Mouse (Mus musculus) lung, adult 18-20 months (tissue): ENCODE results near the gene Corin.

Source experiments
- DNase-seq, 2 experiments: peaks; one replicate each; pipeline ENCODE4 v3.0.0; 2022; ENCODE audit warnings: mixed read lengths in 2 of 2

Corin gene

DNA sequence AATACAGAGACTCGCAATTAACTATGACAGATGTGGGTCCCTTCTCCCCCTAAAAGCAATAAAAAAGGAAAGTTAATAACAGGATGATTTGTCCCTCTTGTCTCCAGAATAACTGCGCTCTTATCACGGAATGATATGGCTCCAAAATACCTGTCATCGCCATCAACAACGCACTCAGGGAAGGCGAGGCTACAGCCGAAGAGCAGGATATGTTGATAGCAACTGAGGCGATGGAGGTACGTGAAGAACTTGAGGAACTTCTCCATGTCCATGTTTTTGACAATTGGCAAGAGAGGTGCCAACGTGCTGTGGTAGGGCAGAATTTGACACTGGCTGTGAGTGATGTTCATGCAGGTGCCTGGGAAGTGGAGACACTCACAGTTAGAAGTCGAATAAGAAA, 69.2 kb downstream of the Corin start:
- no peak for DNase-seq

DNA sequence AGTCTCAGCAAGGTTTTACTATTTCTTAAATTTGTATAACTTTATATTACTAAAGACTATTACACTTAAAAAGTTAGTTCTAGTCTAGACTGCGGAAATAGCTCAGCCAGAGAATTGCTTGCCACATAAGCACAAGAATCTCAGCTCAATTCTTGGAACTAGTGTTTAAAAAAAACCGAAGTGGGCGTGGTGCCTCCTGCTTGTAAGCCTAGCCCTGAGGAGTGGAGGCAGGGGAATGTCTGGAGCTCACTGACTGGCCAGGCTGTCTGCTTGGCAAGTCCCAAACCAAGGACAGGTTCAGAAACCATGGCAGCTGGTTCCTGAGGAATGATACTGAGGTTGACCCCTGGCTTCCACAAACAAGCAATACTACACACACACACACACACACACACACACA, 72.4 kb downstream of the Corin start:
- no peak for DNase-seq

DNA sequence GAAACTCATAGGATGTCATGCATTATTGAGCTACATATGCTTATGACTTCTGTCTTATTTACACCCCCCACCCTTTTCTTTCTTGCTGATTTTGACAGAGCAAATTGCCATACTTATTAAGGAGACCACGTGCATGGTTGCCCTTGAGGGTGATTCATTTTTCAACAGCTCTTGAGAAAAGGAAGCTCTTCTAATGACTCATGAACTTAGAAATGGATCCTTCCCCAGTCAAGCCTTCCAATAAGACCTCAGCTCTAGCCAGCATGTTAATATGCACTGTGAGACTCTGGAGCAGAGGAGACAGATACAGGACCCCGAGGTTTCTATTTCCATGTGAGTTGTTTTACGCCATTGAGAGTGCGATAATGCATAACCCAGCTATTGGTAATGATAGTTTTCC, 76.7 kb downstream of the Corin start:
- DNase-seq, result no peak

DNA sequence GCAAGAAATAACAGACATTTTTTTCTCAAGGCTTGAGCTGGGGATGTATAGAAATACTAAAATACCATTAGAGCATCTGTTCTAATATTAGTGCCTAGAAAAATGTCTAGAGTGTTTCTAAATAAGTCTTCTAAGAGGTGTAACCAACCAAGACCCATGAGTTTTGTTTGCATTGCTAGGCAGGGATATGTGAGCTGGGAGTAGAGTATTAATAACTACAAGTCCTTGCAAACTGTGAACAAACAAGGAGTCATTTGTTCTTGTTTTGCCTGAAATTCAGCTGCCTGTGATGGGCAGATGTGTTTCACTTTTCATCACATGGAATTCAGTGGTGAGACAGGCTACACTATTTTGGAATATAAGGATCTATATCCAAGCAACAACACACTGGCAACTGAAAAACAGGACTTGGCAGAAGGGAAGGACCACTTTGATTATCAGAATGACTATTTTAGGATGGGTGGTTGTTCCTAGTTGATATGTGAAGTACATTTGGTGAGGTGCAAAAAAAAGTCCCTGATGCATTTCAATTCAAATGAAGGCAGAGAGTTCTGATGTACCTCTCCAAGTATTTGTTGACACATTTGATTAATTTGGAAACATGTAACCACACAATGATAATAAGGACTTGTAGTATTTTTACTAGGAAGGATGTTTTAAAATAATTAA, 78.8 kb downstream of the Corin start:
- no peak for DNase-seq

DNA sequence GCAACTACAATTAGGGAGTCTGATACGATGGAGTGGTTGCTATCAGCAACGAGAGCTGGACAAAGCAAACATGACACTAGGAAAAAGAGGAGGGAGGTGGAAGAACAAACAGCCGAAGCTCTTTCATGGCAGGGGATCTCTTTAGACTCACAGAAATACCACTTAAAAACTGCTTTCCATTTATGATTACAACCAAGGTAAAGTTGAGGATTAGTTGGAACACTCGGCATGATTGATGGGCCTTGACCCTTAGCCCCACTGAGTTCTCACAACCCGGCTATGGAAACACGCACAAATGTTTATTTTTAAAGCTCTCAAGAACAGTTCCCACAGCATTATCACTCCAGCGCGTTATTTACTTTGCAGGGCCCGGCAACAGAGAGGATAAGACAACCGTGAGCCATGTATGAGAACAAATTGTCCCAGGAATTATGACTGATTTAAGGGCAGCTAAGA, 92.4 kb downstream of the Corin start:
- DNase-seq, result peak; percentile 18 to 50

DNA sequence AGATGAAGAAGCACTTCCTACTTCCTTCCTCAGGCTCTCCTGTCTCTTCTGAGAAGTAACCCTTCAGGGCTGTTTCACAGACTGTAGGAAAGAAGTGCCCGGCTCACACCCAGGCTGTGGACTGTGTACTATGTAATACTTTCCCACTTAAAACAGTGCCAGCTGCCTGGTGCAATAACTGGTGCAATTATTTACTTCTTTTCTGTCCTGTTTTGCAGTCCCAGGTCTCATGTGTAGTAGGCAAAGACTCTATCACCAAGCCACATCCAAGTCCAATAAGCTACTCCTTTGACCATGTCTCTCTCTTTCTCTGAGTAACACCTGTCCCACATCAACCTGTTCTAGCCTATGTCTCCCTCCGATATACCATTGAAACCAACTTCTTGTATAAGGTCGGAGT, 93.4 kb downstream of the Corin start:
- no peak for DNase-seq

DNA sequence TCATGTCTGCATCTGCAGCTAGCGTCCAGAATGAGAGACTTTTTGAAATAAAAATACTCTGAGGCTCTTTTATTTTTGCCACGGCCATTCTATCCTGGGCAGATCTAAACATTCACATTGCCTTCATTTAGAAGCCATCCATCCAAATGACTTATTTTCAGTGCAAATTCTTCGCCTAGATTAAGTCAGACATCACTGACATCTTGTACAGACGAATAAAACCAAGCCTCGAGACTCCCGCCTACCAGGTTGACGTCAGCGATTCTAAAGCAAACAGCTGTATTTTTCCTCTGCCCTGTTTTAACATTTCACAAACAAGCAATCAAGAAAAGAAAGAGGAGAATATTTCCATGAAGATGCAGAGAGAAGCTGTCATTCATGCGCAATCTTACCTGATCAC, 100.9 kb downstream of the Corin start:
- DNase-seq, result no peak

DNA sequence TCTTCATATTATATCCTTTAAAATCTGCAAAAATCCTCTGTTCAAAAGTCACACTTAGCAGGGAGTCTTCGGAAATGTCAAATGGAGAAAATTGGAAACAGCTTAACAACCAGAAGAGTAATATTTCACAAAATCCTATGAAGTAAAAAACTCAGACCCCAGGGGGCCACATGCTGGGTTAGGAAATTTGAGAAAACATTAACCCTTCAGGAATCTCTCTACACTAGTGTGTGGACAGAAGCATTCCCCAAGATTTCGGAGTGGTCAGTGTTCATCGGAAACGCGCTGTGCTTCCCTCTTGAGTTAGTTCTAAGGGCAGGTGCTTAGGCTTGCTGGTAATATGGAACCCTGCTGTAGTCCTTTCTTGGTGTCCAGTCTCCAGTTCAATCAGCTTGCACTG, 101.4 kb downstream of the Corin start:
- DNase-seq, result no peak

DNA sequence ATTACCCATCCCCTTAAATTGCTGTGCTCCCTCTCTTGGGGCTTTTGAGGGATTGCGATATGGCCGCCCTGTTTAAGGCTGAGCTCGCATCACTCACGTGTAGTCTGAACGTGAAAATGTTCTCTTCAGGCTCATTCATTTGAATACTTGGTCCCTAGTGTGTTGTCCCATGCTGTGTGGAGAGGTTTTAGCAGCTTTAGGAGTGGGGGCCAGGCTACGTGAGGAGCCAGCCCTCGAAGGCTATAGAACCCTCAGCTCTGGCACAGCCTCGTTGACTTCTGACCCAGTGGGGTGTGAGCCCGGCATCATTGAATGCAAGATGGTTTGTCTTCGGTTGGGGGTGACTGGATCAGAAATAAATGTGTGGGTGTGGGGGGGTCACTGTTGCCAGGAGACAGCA, 102.5 kb downstream of the Corin start:
- no peak for DNase-seq

DNA sequence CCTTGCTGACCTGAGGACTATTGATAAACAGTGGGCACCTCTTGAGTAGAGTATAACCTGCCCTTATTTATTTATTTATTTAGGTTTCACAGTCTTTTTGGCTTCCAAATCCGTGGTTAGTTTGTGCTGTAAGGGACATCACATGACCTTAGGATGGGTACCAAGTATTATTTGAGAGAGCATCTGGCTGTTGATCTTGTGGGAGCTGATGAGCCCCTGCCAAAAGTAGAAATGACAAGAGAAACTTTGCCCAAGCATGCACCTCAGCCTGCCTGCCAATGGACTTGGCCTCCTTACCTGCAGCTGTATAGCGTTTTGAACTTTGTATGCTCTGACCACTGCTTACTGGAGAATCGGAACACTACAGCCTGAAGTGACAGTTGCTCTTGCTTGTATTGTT, 103.0 kb downstream of the Corin start:
- no peak for DNase-seq

DNA sequence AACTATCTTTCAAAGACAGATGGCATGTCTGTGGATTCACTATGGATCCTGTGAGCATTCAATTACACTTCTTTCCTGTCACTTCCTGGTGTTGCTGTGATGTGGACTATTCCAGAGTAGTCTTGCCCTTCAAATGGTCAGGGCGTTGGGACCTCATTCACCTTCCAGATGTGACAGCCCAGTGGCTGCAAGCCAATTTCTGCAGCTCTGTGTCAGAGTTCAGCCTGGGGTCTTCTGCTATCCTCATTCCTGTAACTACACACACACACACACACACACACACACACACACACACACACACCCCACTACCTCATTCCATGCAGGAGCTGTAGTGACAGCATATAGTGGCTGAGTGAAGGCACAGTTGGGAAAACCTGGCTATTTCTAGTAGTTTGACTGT, 122.1 kb downstream of the Corin start:
- DNase-seq, result no peak

DNA sequence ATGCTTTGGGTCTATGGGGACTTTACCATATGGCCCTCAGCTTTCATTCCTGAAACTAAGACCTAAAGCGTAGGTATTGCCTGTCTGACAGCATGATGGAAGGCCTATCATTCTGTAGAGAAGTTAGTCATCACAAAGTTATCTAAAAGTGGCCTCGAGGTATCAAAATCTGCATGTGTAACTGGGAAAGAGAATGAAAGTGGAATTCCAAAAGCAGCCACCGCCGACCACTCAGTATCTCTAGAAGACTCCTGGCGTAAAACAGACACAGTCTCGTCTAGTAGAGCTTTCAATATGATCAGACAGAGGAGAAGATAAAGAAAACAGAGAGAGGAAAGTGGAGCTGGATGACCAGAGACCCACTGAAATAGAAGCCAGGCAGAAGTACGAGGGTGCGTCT, 123.7 kb downstream of the Corin start:
- no peak for DNase-seq

DNA sequence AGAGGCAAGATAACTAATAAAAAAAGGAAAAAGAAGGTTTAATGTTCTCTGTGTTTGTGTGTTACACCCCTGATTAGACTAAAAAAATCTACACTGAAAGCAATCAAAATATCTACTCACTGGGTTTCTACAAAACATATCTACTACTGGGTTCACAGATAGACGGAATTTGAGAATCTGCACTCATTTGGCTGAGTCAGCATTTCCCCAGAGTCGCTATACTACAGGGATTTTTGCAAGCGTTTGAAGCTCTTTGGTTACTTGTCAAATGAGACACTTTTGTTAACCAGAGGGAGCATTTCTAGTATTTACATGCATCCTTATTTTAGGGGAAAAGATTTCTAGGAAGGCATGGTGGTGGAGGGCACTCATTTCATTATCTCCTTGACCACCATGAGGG, 136.3 kb downstream of the Corin start:
- no peak for DNase-seq

DNA sequence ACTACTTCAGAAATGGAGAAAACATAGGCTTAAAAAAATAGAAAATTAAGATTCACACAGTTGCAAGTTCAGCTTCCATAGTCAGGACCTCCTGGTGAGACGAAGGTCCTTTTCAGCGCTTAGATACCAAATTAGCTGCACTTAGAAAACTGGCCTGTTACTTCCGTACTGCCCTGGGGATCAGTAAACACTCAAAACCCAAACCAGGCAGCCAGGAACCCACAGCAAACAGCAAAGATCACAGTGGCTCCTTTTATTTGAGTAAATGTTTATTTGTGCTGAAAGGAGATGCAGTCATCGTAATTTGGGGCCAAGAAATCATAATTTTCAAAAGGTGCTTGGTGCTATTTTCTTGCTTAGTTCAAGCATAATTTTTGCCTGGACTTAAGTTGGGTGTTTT, 138.5 kb downstream of the Corin start:
- no peak for DNase-seq

DNA sequence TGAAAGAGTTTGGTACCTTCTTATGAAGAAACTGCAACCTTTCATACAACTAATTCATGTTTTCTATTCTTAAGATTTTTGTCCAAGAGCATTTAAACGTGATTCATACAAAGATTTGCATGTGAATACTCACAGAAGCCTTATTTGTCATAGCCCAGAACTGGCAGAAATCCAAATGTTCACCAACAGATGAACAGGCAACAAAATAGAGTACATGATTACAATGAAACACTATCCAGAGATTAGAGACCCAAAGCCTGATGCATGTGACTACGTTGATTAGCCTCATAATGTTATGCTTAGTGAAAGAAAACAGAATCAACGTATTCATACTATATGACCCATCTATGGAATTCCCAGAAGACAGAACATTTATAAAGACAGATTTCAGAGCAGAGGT, 140.4 kb downstream of the Corin start:
- DNase-seq, result no peak

DNA sequence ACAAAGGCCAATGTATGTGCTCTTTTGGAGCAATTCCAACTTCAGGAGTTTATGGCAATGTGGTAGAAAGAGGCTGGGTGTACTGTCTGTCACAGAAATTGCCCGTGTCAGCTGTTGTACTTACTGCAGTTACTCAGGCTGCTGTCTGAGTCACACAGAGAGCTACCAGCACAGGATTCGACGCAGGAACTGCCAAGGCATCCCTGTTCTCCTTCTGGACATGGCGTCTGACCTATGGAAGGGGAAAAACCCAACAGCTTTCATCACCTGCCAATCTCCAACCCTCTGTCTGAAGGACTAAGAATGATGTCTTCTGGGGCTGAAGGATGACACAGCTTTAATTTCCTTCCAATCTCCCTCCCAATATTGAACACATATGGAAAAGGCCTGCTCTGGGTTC, 150.5 kb downstream of the Corin start:
- no peak for DNase-seq

DNA sequence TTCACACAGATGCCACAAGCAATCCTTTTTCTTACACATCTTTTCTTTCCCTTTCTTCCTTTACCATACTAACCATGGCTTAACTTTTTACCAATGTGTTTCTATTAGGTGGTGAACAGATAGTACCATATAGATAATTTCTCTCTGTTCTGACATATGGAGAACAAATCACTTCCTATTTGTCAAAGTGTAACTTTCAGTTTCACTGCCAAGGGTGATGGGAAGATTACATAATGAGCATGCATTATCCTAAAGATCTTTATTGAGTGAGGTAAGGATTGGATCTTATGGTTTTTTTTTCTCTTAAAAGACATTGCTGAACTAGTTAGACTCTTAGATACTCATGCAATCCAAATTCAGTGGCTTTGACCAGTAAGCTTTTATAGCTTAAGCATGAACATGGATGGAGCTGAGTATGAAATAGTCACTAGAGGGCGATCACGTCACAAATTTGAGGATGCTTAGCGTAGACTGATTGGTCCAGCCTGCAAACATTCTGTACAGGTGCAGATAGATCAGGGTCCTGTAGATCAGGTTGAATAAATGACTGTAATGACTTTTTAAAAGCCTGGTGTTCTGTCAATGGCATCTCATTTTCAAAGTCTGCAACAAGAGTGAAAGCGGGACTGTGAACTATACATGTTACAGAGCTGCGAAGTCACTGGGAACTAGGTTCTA, 154.1 kb downstream of the Corin start:
- DNase-seq, result peak in 1 of 2 experiments; percentile 23

DNA sequence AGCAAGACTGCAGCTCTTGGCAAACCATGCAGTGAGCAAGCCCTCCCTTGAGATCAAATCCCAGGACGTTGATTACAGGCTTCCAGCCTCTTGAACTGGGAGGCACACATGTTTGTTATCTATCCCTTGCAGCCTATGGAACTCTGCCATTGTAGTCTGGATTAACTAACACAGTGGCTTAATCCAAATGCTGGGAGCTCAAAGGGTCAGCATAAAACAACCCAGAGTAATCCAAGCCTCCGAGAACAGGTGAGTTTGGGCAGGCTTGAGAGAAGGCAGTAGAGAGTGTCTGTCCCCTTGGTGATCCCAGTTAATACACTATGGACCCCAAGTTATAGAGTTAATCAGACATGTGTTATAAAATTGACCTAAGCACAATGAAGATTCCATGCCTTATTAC, 155.7 kb downstream of the Corin start:
- no peak for DNase-seq

DNA sequence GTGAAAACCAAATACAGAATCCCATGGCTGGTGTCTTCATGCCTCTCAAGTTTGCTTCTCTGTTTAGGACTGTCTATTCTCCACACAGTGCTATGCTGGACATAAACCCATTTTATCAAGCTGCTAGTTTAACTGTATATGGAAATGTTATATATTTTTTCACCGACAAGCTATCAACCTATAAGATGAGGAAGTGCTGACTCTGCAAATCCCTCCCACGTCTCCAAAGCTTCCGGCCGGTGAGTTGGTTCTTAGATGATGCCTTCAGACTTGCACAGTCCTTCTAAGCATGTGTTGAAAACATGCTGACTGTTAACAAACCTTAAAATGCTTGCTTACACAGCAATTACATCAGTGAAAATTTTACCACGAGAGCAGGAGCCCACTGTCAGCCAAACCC, 168.4 kb downstream of the Corin start:
- DNase-seq, result no peak

DNA sequence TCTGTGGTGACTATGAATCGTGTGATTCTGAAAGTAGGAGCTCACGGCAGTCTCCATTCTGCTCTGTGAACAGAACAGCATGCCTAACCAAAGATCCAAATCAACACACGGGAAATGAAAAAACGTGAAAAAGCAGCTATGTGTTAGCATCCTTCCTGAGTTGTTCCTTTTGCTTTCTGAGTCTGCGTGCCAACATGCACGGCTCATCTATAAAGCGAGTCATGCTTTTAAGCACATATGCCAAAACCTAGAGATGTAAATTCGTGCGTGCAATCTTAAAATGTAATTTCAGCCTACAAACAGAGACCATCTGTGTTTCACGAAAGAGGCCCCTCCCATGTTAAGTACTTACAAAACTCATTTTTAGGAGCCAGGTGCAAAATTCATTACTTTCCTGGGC, 171.4 kb downstream of the Corin start:
- DNase-seq, result no peak

DNA sequence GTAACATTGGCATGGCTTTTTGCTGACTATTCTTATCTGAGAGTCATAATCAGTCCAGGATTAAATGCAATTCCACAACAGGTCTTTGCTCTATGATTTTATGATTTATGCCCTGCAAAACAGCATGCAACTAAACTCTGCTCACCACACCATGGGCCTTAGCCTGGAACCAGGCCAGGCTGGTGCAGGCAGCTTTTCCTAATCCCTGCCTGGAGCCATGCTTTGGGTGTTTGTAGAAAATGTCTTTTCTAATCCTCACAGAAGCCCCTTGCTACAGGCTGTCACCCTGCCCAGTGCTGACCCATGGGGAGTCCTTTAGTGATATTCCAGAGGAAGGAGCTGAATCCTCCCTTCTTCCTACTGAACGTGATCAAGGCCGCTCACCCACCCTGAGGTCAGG, 173.1 kb downstream of the Corin start:
- no peak for DNase-seq

DNA sequence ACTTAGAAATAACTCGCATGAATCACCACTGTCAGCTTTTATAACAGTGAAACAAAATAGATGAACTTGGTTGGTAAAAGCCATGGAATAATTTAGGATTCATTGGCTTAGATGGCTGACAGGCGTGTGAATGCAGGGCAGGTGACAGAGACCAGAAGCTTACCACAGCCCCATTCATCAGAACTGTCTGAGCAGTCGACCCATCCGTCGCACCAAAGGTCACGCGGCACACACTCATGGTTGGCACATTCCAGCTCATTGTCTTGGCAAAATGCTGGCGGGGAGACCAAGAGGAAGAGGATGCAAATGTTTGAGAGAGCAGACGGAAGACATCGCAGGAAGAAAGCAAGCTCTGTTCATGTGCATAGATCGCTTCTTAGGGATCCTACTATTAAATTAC, 173.6 kb downstream of the Corin start:
- no peak for DNase-seq

DNA sequence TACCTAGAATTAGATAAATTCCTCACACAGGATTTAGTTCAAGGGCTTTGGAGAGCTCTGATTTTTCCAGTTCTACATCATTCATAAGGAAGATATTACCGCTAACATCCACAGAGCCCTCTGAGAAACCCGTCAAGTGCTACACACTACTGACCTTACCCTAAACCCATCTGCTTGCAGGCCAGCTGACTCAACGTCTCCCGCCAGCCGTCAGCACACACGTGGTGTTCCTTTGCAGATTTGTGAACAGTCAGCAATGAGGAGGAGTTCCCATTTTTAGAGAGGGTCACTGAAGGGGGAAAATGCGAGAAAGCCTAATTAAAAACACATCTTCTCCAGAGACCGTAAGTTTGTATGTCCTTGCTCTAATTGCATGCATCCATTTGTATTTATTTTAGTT, 174.8 kb downstream of the Corin start:
- no peak for DNase-seq

DNA sequence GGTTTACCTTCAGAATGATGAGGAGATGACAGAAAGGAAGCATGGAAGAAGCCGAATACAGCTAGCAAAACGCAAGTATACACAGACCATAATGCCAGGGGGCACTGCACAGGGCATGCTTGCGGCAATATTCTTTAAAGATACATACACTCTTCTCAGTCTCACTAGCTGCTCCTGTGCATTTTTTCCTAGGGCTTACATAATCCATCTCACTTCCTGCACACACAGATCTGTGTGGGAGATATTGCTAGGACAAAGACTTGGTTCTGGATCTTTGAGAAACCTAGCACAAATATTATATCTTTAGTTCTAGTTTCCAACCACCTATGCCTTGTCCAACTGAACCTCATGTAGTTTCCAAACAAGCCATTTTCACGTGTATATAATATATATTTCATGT, 189.0 kb downstream of the Corin start:
- no peak for DNase-seq
